Mouse (Mus musculus): ENCODE measurements around the gene Abi1. TPM values are rescaled to one million over a fixed set of nuclear protein-coding genes. Genes with fewer than 3 reads are reported as not detected.
"Not testable (repeated sequence)": the region's sequence is repeated elsewhere in the genome, so short reads cannot be mapped to it uniquely, and the experiment has no call there.

Gene Abi1
- polyA plus RNA-seq, 1 experiment from 2014 or later: 42.3 TPM

GRCm38 (mm10) chr2:23028826-23029225 is 11.2 kb downstream of the Abi1 start:
- peaks cover 10% of the 10 kb centered on the region; the same call in 1 of the 2 replicates for H3K36me3 ChIP-seq
- no peaks in the 10 kb centered on the region for H3K4me1 ChIP-seq
- H3K4me3 ChIP-seq: no peak overlapping the region
- 89% methylated on average over 4 of the region's 4 CpGs for WGBS
- no peaks in the 10 kb centered on the region for H3K27me3 ChIP-seq
- no peak for ATAC-seq (ENCODE audit: insufficient number of reproducible peaks, insufficient read depth, low FRiP score, low TSS enrichment)
- no peak overlapping the region for H3K27ac ChIP-seq
- H3K4me2 ChIP-seq (replicated peaks): no peak overlapping the region
- H3K9ac ChIP-seq: no peak overlapping the region
- H3K9me3 ChIP-seq: no peaks in the 10 kb centered on the region

DNA sequence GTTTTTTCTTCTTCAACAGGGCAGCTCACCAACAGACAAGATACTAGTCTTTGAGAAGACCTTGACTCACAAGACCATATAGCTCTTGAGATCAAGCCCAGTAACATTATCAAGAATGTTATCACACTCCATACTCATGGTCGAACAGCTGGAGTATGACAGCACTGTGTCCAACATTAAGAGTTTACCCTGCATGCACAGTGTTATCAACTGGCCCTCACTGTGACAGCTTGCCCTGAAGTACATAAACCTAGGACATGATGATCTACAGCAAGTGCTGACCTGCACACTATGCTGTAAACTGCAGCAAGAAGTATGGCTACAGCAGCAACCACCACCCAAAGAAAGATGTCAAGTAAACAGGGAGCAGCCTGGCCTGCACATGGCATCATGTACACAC is 13.7 kb downstream of the Abi1 start:
- H3K9me3 ChIP-seq: no peaks in the 10 kb centered on the region
- no peak for ATAC-seq (ENCODE audit: insufficient number of reproducible peaks, insufficient read depth, low FRiP score, low TSS enrichment)
- H3K36me3 ChIP-seq: peaks cover 10% of the 10 kb centered on the region; the same call in 1 of the 2 replicates
- no peaks in the 10 kb centered on the region for H3K4me1 ChIP-seq
- no peak overlapping the region for H3K9ac ChIP-seq
- no peak overlapping the region for H3K27ac ChIP-seq
- WGBS: 89% methylated on average over 1 of the region's 1 CpGs
- no peak overlapping the region for H3K4me3 ChIP-seq
- H3K4me2 ChIP-seq (replicated peaks): no peak overlapping the region
- no peaks in the 10 kb centered on the region for H3K27me3 ChIP-seq

GRCm38 (mm10) chr2:23023714-23024282 is 16.2 kb downstream of the Abi1 start:
- WGBS: 91% methylated on average over 4 of the region's 4 CpGs
- no peak overlapping the region for H3K4me3 ChIP-seq
- no peaks in the 10 kb centered on the region for H3K9me3 ChIP-seq
- H3K27ac ChIP-seq: no peak overlapping the region
- ATAC-seq (ENCODE audit: insufficient number of reproducible peaks, insufficient read depth, low FRiP score, low TSS enrichment): no peak
- H3K4me1 ChIP-seq: no peaks in the 10 kb centered on the region
- H3K4me2 ChIP-seq (replicated peaks): no peak overlapping the region
- H3K9ac ChIP-seq: no peak overlapping the region
- H3K36me3 ChIP-seq: no peaks in the 10 kb centered on the region
- H3K27me3 ChIP-seq: no peaks in the 10 kb centered on the region

- Histone ChIP-seq H3K4me1 (no peaks in the 10 kb centered on the region), H3K27ac (no peak overlapping the region), H3K36me3 (no peaks in the 10 kb centered on the region), H3K4me2 (replicated peaks) (no peak overlapping the region), H3K27me3 (no peaks in the 10 kb centered on the region), H3K9ac (no peak overlapping the region), H3K9me3 (no peaks in the 10 kb centered on the region), H3K4me3 (no peak overlapping the region)
- WGBS: 92% methylated on average over 3 of the region's 3 CpGs
- no peak for ATAC-seq (ENCODE audit: insufficient number of reproducible peaks, insufficient read depth, low FRiP score, low TSS enrichment)
Measured at GRCm38 (mm10) chr2:23023023-23023422, 17.0 kb downstream of the Abi1 start.

DNA sequence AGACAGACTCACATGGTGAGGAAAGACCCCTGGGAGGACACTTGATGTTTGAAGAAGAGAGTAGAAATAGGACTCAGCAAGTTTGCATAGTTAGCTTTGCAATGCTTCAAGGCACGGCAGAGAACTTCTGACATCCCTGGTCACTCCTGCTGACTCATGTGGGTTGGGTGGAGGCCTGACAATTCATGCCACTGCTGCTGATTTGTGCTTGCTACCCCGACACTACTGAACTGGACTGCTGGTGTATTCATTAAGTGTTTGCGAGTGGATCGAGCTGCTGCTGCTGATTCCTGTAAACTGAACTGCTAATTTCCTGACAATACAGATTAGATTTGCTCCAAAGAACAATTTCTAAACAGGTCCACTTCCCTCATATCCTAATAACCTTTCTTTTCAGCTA is 18.3 kb downstream of the Abi1 start:
- Histone ChIP-seq H3K36me3 (no peaks in the 10 kb centered on the region), H3K27ac (no peak overlapping the region), H3K4me2 (replicated peaks) (no peak overlapping the region), H3K9me3 (no peaks in the 10 kb centered on the region), H3K9ac (no peak overlapping the region), H3K4me3 (no peak overlapping the region), H3K27me3 (no peaks in the 10 kb centered on the region), H3K4me1 (no peaks in the 10 kb centered on the region)
- ATAC-seq (ENCODE audit: insufficient number of reproducible peaks, insufficient read depth, low FRiP score, low TSS enrichment): no peak
- WGBS: 68% methylated on average over 4 of the region's 4 CpGs

GRCm38 (mm10) chr2:23021320-23021719 is 18.7 kb downstream of the Abi1 start:
- H3K4me1 ChIP-seq: no peaks in the 10 kb centered on the region
- no peaks in the 10 kb centered on the region for H3K36me3 ChIP-seq
- no peak overlapping the region for H3K4me2 ChIP-seq (replicated peaks)
- no peak overlapping the region for H3K4me3 ChIP-seq
- H3K9ac ChIP-seq: no peak overlapping the region
- no peak for ATAC-seq (ENCODE audit: insufficient number of reproducible peaks, insufficient read depth, low FRiP score, low TSS enrichment)
- H3K27ac ChIP-seq: no peak overlapping the region
- WGBS: 88% methylated on average over 4 of the region's 4 CpGs
- no peaks in the 10 kb centered on the region for H3K9me3 ChIP-seq
- no peaks in the 10 kb centered on the region for H3K27me3 ChIP-seq

DNA sequence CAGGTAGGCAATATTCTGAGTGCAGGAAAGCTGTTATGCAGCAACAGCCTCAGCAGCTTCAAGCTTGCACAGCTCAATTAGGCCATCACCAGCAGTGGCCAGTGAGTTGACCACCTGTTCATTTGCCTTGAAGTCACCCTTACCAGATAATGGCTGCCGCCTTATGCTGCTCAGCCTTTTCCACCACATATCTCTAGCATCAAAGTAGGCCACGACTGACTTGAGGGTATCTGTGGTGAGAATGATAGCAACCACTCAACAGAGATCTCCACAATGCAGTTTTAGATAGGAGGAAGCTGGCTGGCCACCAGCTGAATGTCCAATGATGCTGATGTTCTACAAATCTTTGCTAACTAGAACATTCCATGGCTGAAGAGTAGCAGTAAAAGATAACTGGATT is 20.9 kb downstream of the Abi1 start:
- 91% methylated on average over 2 of the region's 2 CpGs for WGBS
- Histone ChIP-seq H3K36me3 (no peaks in the 10 kb centered on the region), H3K4me2 (replicated peaks) (no peak overlapping the region), H3K4me1 (peaks cover 8% of the 10 kb centered on the region; the same call in 1 of the 2 replicates), H3K9ac (no peak overlapping the region), H3K9me3 (no peaks in the 10 kb centered on the region), H3K27me3 (no peaks in the 10 kb centered on the region), H3K27ac (no peak overlapping the region), H3K4me3 (no peak overlapping the region)
- ATAC-seq (ENCODE audit: insufficient number of reproducible peaks, insufficient read depth, low FRiP score, low TSS enrichment): no peak

DNA sequence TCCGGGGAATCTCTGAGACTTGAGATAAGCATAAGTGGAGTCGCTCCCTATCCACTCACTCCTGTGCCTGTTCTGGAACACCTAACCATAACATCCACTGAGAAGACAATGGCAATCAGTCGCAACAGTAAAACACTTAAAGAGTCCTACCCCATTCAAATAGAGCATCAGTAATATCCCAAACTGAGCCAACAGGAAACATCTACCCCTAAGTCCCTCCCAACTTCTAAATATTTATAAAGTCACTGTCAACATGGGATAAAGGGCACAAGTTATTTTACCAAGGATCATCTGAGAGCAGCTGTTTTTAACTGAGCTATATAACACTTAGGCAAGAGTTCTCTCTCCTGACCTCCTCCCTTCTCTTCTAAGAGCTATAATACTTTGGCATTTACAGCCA is 23.9 kb downstream of the Abi1 start:
- H3K27me3 ChIP-seq: no peaks in the 10 kb centered on the region
- H3K9ac ChIP-seq: no peak overlapping the region
- WGBS: 85% methylated on average over 3 of the region's 3 CpGs
- no peak overlapping the region for H3K27ac ChIP-seq
- H3K4me1 ChIP-seq: peaks cover 8% of the 10 kb centered on the region; the same call in 1 of the 2 replicates
- no peak for ATAC-seq (ENCODE audit: insufficient number of reproducible peaks, insufficient read depth, low FRiP score, low TSS enrichment)
- no peaks in the 10 kb centered on the region for H3K36me3 ChIP-seq
- no peak overlapping the region for H3K4me3 ChIP-seq
- no peaks in the 10 kb centered on the region for H3K9me3 ChIP-seq
- no peak overlapping the region for H3K4me2 ChIP-seq (replicated peaks)

- Histone ChIP-seq H3K9ac (no peak overlapping the region), H3K27me3 (no peaks in the 10 kb centered on the region), H3K9me3 (no peaks in the 10 kb centered on the region), H3K27ac (no peak overlapping the region), H3K36me3 (no peaks in the 10 kb centered on the region), H3K4me1 (peaks cover 8% of the 10 kb centered on the region; the same call in 1 of the 2 replicates), H3K4me2 (replicated peaks) (no peak overlapping the region), H3K4me3 (no peak overlapping the region)
- peak; percentile 56; the same call in 1 of the 2 replicates for ATAC-seq (ENCODE audit: insufficient number of reproducible peaks, insufficient read depth, low FRiP score, low TSS enrichment)
- 39% methylated on average over 18 of the region's 18 CpGs for WGBS
Measured at GRCm38 (mm10) chr2:23015335-23015734, 24.7 kb downstream of the Abi1 start.

DNA sequence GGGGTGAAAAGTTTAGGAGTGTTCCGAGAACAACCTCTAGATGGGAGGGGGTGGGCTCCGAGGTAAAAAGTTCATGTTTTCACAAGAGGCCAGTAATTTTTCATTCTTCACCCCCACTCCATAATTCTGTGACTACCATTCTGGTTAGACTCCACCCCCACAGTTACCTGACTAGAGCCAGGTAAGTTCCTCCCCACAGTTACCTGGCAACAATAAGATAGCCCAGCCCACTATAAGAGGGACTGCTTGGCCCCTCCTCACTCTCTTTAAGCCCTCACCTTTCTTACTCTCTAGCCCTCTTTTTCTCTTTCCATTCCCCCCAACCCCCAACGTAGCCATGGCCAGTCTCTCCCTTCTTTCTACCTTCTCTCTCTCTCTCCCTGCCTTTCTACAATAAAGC is 25.1 kb downstream of the Abi1 start:
- H3K4me3 ChIP-seq; H3K36me3 ChIP-seq; H3K4me2 ChIP-seq (replicated peaks); H3K27me3 ChIP-seq; H3K4me1 ChIP-seq; H3K9me3 ChIP-seq; ATAC-seq (ENCODE audit: insufficient number of reproducible peaks, insufficient read depth, low FRiP score, low TSS enrichment); H3K9ac ChIP-seq; H3K27ac ChIP-seq: not testable (repeated sequence)
- 64% methylated on average over 3 of the region's 3 CpGs for WGBS

DNA sequence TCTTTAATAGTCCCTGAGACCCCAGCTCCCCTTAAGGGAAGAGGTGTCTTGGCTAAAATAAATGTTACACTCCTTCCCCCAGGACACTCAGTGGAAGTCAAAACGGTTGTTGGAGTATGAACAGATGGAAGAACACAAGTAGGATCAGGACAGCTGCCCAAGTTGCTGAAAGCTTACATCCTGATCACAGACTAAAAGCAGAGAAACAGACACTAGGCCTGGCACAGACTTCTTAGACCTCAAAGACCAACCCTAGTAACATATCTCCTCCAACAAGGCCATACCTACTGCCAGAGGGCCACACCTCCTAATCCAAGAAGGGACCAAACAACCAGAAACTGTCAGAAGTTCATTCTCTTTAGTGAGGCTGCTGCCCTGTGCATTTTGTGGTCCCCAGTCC is 31.8 kb downstream of the Abi1 start:
- Histone ChIP-seq H3K9ac (no peak overlapping the region), H3K36me3 (no peaks in the 10 kb centered on the region), H3K4me3 (no peak overlapping the region), H3K27ac (no peak overlapping the region), H3K4me1 (no peaks in the 10 kb centered on the region), H3K27me3 (no peaks in the 10 kb centered on the region), H3K4me2 (replicated peaks) (no peak overlapping the region), H3K9me3 (no peaks in the 10 kb centered on the region)
- no peak for ATAC-seq (ENCODE audit: insufficient number of reproducible peaks, insufficient read depth, low FRiP score, low TSS enrichment)
- 87% methylated on average over 1 of the region's 1 CpGs for WGBS

DNA sequence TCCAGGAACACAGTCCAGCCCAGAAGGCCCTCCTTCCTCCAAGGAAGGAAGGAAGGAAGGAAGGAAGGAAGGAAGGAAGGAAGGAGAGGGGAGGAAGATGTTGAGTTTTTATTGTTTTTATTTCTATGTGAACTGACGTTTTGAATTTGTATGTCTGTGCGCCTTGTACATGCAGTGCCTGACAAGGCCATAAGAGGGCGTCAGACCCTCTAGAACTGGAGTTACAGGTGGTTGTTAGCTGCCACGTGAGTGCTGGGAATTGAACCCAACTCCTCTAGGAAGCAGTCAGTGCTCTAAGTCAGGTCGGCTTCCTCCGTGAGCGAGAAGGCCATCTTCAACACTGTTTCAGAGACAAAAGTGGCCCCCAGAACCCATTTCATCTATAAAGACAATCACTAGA is 32.5 kb downstream of the Abi1 start:
- Histone ChIP-seq H3K9me3 (no peaks in the 10 kb centered on the region), H3K27me3 (no peaks in the 10 kb centered on the region), H3K4me3 (no peak overlapping the region), H3K36me3 (no peaks in the 10 kb centered on the region), H3K9ac (no peak overlapping the region), H3K4me2 (replicated peaks) (no peak overlapping the region), H3K27ac (no peak overlapping the region), H3K4me1 (no peaks in the 10 kb centered on the region)
- 85% methylated on average over 7 of the region's 7 CpGs for WGBS
- no peak for ATAC-seq (ENCODE audit: insufficient number of reproducible peaks, insufficient read depth, low FRiP score, low TSS enrichment)

DNA sequence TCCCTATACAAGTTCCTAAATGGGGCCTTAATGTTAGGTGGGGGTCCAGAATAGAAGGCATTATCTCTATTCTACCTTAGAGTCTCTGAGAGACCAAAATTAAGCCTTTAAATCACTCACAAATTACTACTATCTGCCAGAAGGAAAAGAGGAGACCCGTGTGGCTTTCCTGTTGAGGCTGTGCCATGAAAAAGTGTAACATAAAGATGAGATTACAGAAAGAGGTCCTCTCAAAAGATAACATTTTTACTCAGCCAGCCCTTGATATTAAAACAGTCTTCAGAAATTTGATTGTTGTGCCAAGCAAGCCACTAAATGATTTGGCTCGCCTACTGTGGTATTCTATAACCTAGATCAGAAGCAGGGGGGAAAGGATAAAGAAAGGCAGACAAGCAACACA is 32.9 kb downstream of the Abi1 start:
- H3K4me3 ChIP-seq: no peak overlapping the region
- H3K27me3 ChIP-seq: no peaks in the 10 kb centered on the region
- H3K27ac ChIP-seq: no peak overlapping the region
- H3K9me3 ChIP-seq: no peaks in the 10 kb centered on the region
- 83% methylated on average over 2 of the region's 2 CpGs for WGBS
- H3K9ac ChIP-seq: no peak overlapping the region
- ATAC-seq (ENCODE audit: insufficient number of reproducible peaks, insufficient read depth, low FRiP score, low TSS enrichment): no peak
- H3K4me2 ChIP-seq (replicated peaks): no peak overlapping the region
- no peaks in the 10 kb centered on the region for H3K4me1 ChIP-seq
- no peaks in the 10 kb centered on the region for H3K36me3 ChIP-seq

Measured in embryonic facial prominence, embryonic 12.5 days (tissue).